ENCODE assay signal across 19 mouse cellular contexts in genomic region chr9:49034764-49035163, GRCm38 (mm10). TPM values are rescaled to one million over a fixed set of nuclear protein-coding genes. Genes with fewer than 3 reads are reported as not detected.
A peak's percentile ranks its signal among the peaks of the same experiment; 100 is the strongest.
DNase-seq lines count a peak whose midpoint lies in the region; ATAC-seq lines count a peak whose summit lies in the region.
"Had no signal": no experiment of that assay in that cellular context is flagged by ENCODE, and none has a peak within 500 bp of the region (broad histone marks: within the 10 kb centered on the region; RNA-seq: fewer than 3 reads in every experiment).

No protein-coding gene starts in this region.

- peaks cover 55% of the 10 kb centered on the region for H3K36me3 ChIP-seq in kidney, embryonic 16.5 days (ENCODE audit: insufficient read depth, low read length)

- 92% methylated on average over 4 of the region's 4 CpGs for WGBS in kidney, embryonic 16.5 days

- peak; percentile 20 for DNase-seq in gastrocnemius, adult 18-20 months (ENCODE audit: low spot score)
- DNase-seq in gastrocnemius, postnatal 36 days: no peak
- DNase-seq in right cerebral cortex, adult 18-20 months: peak; percentile 47
- DNase-seq in right cerebral cortex, postnatal 4 days: no peak
- DNase-seq in gastrocnemius, postnatal 14 days: peak; percentile 52
- no peak for DNase-seq in thymus, adult 18-20 months
- DNase-seq: cerebellum, adult 9-11 months; heart, adult 11 months; liver; lung, adult 2 months; thymus, adult 2 months had no signal

- H3K27ac ChIP-seq in kidney, embryonic 16.5 days (ENCODE audit: low read length): no peak overlapping the region
- H3K27ac ChIP-seq: left cerebral cortex, adult 2 months; macrophage; midbrain, embryonic 12.5 days had no signal

- no peak for ATAC-seq in kidney, embryonic 16.5 days (ENCODE audit: low FRiP score, low TSS enrichment)
- ATAC-seq in activated CD4-positive, CD25-positive, alpha-beta regulatory T cell, adult 4 months: no peak
- ATAC-seq: forebrain, embryonic 14.5 days; inflammation-experienced regulatory T-cells, adult 6 months had no signal

- no peak overlapping the region for H3K4me3 ChIP-seq in kidney, embryonic 16.5 days (ENCODE audit: low read length)
- H3K4me3 ChIP-seq: left cerebral cortex, adult 2 months; midbrain, embryonic 12.5 days had no signal

- H3K9me3 ChIP-seq in kidney, embryonic 16.5 days (ENCODE audit: low read length): no peaks in the 10 kb centered on the region
- H3K9me3 ChIP-seq: midbrain, embryonic 12.5 days had no signal

- intact Hi-C loops in gastrocnemius, postnatal 36 days (cut with DNase I): no loop called here
- intact Hi-C loops in gastrocnemius, postnatal 14 days (cut with DNase I; ENCODE audit: low total_unique reads): no loop called here

- no peaks in the 10 kb centered on the region for H3K4me1 ChIP-seq in kidney, embryonic 16.5 days (ENCODE audit: insufficient read depth, low read length)
- H3K4me1 ChIP-seq: midbrain, embryonic 12.5 days had no signal

- H3K4me2 ChIP-seq in kidney, embryonic 16.5 days (replicated peaks; ENCODE audit: low read depth, low read length): no peak overlapping the region
- H3K4me2 ChIP-seq: midbrain, embryonic 12.5 days had no signal

- H3K9ac ChIP-seq in kidney, embryonic 16.5 days (replicated peaks; ENCODE audit: low read length): no peak overlapping the region
- H3K9ac ChIP-seq: midbrain, embryonic 12.5 days had no signal

- no peaks in the 10 kb centered on the region for H3K27me3 ChIP-seq in kidney, embryonic 16.5 days (ENCODE audit: insufficient read depth, low read length)
- H3K27me3 ChIP-seq: midbrain, embryonic 12.5 days had no signal

RNA-seq across cellular contexts. Expression of gene Zw10, which starts 20.6 kb away (rescaled TPM):
- total RNA-seq in gastrocnemius, adult 18-20 months (2021): 1 to 10 TPM; 6.7 to 8.3 TPM
- 1 to 10 TPM; 7.4 to 8.4 TPM for total RNA-seq in gastrocnemius, postnatal 36 days (2021)
- total RNA-seq in gastrocnemius, postnatal 14 days (2021): 1 to 10 TPM; 6.0 to 7.1 TPM
- 40.1 and 41.0 TPM in 2 replicates for polyA plus RNA-seq in kidney, embryonic 16.5 days (2015; fragmentation: Nextera tagmentation; extraction: Ambion mirVana)
- polyA plus RNA-seq in activated CD4-positive, CD25-positive, alpha-beta regulatory T cell, adult 4 months (2017; shearing (Covaris generic)): 10 to 100 TPM; 33.5 to 38.6 TPM

RNA-seq across cellular contexts. Expression of gene Tmprss5, which starts 46.3 kb away (rescaled TPM):
- total RNA-seq in gastrocnemius, adult 18-20 months (2021): under 1 TPM in 1 of 2 experiments, not detected in 1; 0.37 TPM
- total RNA-seq in gastrocnemius, postnatal 36 days (2021): under 1 TPM in 1 of 2 experiments, not detected in 1; 0.42 TPM
- under 1 TPM in 1 of 2 experiments, not detected in 1; 0.45 TPM for total RNA-seq in gastrocnemius, postnatal 14 days (2021)
- 0.19 and 0.45 TPM in 2 replicates for polyA plus RNA-seq in kidney, embryonic 16.5 days (2015; fragmentation: Nextera tagmentation; extraction: Ambion mirVana)
- polyA plus RNA-seq in activated CD4-positive, CD25-positive, alpha-beta regulatory T cell, adult 4 months (2017; shearing (Covaris generic)): not detected
- polyA plus RNA-seq: heart, embryonic 14.5 days; inflammation-experienced regulatory T-cells, adult 6 months; macrophage had no signal

RNA-seq across cellular contexts. Expression of gene Usp28, which starts 49.6 kb away (rescaled TPM):
- total RNA-seq in gastrocnemius, adult 18-20 months (2021): 10 to 100 TPM; 46.0 to 76.3 TPM
- 10 to 100 TPM; 68.2 to 77.8 TPM for total RNA-seq in gastrocnemius, postnatal 36 days (2021)
- total RNA-seq in gastrocnemius, postnatal 14 days (2021): 10 to 100 TPM; 69.9 to 98.4 TPM
- 30.1 and 36.8 TPM in 2 replicates for polyA plus RNA-seq in kidney, embryonic 16.5 days (2015; fragmentation: Nextera tagmentation; extraction: Ambion mirVana)
- polyA plus RNA-seq in activated CD4-positive, CD25-positive, alpha-beta regulatory T cell, adult 4 months (2017; shearing (Covaris generic)): 10 to 100 TPM; 27.5 to 49.6 TPM

Comparison
In these comparisons a context has a peak if more than half of its experiments do, and no peak if none do; other contexts are left out.
1. DNase-seq: peak in gastrocnemius, adult 18-20 months (single experiment), right cerebral cortex, adult 18-20 months (single experiment) and gastrocnemius, postnatal 14 days (single experiment); none in gastrocnemius, postnatal 36 days (0 of 2), right cerebral cortex, postnatal 4 days (single experiment) and thymus, adult 18-20 months (0 of 2).